Mouse (Mus musculus) small intestine, adult 2 months (tissue): Measurements from ENCODE around the gene Hacd3.

Experiments
- CTCF ChIP-seq: fragments of 200-500 bp; IDR thresholded peaks from 2 replicates; pipeline ENCODE4 v1.5.1; 2012; ENCODE audit warnings: low read depth, mild to moderate bottlenecking, control low read depth, inconsistent platforms, low read length, moderate library complexity, mixed read lengths; ENCODE audit not compliant: insufficient replicate concordance, insufficient read length; ENCODE audit errors: extremely low read depth
- POLR2A ChIP-seq: fragments of 200-500 bp; IDR thresholded peaks from 2 replicates; pipeline ENCODE4 v1.6.1; 2012; ENCODE audit warnings: low read depth, mild to moderate bottlenecking, control low read depth, inconsistent platforms, low read length, moderate library complexity

GRCm38 (mm10) chr9:65018588-65019121, 2.8 kb downstream of the Hacd3 start:
- TF ChIP-seq CTCF = no peak
- TF ChIP-seq POLR2A = no peak
